Mouse (Mus musculus): ENCODE results near the gene Retreg3. TPM values are rescaled to one million over a fixed set of nuclear protein-coding genes. Genes with fewer than 3 reads are reported as not detected.

The Retreg3 gene
- total and polyA plus RNA-seq, 2 experiments from 2014 or later, result 24.7 to 56.8 TPM

- Histone ChIP-seq H3K9me3 (ENCODE audit: low read length) (no peaks in the 10 kb centered on the region), H3K27ac (no peak overlapping the region), H3K36me3 (ENCODE audit: insufficient read depth, low read length) (no peaks in the 10 kb centered on the region), H3K4me1 (ENCODE audit: insufficient read depth, low read length) (0 out of 2 replicates have a peak, but pooled peaks cover 6% of the 10 kb centered on the region), H3K27me3 (ENCODE audit: insufficient read depth, low read length) (no peaks in the 10 kb centered on the region), H3K4me3 (ENCODE audit: low read length) (peak overlapping the region; percentile 81), H3K4me2 (ENCODE audit: low read depth, low read length) (peak overlapping the region; percentile 98), H3K9ac (replicated peaks; ENCODE audit: low read length) (peak overlapping the region; percentile 86)
- DNase-seq (ENCODE audit: low spot score), result no peak
- no peak for ATAC-seq
- 60% methylated on average over 6 of the region's 6 CpGs for WGBS
- no peak for TF ChIP-seq CTCF (IDR thresholded peaks at IDR 0.05; ENCODE audit: low read depth)
Measured at GRCm38 (mm10) chr11:101070987-101071386, 48.7 kb downstream of the Retreg3 start.

GRCm38 (mm10) chr11:101070189-101070527 lies 49.5 kb downstream of the Retreg3 start:
- Histone ChIP-seq H3K36me3 (ENCODE audit: insufficient read depth, low read length) (no peaks in the 10 kb centered on the region), H3K4me3 (ENCODE audit: low read length) (peak overlapping the region; percentile 81), H3K4me1 (ENCODE audit: insufficient read depth, low read length) (0 out of 2 replicates have a peak, but pooled peaks cover 6% of the 10 kb centered on the region), H3K27ac (peak overlapping the region; percentile 83), H3K4me2 (ENCODE audit: low read depth, low read length) (peak overlapping the region; percentile 98), H3K27me3 (ENCODE audit: insufficient read depth, low read length) (no peaks in the 10 kb centered on the region), H3K9ac (replicated peaks; ENCODE audit: low read length) (peak overlapping the region; percentile 86), H3K9me3 (ENCODE audit: low read length) (no peaks in the 10 kb centered on the region)
- DNase-seq (ENCODE audit: low spot score) (no peak), ATAC-seq (peak; percentile 64)
- WGBS, result under 1% methylated on average over 36 of the region's 36 CpGs
- no peak for TF ChIP-seq CTCF (IDR thresholded peaks at IDR 0.05; ENCODE audit: low read depth)

- ATAC-seq (peak; percentile 89), DNase-seq (ENCODE audit: low spot score) (peak; percentile 96)
- Histone ChIP-seq H3K36me3 (ENCODE audit: insufficient read depth, low read length) (no peaks in the 10 kb centered on the region), H3K27ac (peak within 1 kb of the TSS; percentile 83), H3K9ac (replicated peaks; ENCODE audit: low read length) (peak within 1 kb of the TSS; percentile 86), H3K4me2 (ENCODE audit: low read depth, low read length) (peak within 1 kb of the TSS; percentile 98), H3K27me3 (ENCODE audit: insufficient read depth, low read length) (no peaks in the 10 kb centered on the region), H3K9me3 (ENCODE audit: low read length) (no peaks in the 10 kb centered on the region), H3K4me1 (ENCODE audit: insufficient read depth, low read length) (0 out of 2 replicates have a peak, but pooled peaks cover 6% of the 10 kb centered on the region), H3K4me3 (ENCODE audit: low read length) (peak within 1 kb of the TSS; percentile 81)
- WGBS, result 4% methylated on average over 35 of the region's 35 CpGs
- no peak for TF ChIP-seq CTCF (IDR thresholded peaks at IDR 0.05; ENCODE audit: low read depth)
Measured at GRCm38 (mm10) chr11:101069391-101070188, 50.1 kb downstream of the Retreg3 start, which contains the start of gene Naglu. Naglu (plus strand) TSS chr11:101070012.

GRCm38 (mm10) chr11:101066549-101067412 lies 52.9 kb downstream of the Retreg3 start:
- peak overlapping the region; percentile 29; the same call in 1 of the 2 replicates for H3K27ac ChIP-seq
- ATAC-seq, result peak; percentile 22; the same call in 1 of the 2 replicates
- peak overlapping the region; percentile 24 for H3K4me3 ChIP-seq (ENCODE audit: low read length)

GRCm38 (mm10) chr11:101065002-101065401 lies 54.7 kb downstream of the Retreg3 start:
- no peaks in the 10 kb centered on the region for H3K4me1 ChIP-seq (ENCODE audit: insufficient read depth, low read length)
- no peaks in the 10 kb centered on the region for H3K27me3 ChIP-seq (ENCODE audit: insufficient read depth, low read length)
- no peak overlapping the region for H3K4me2 ChIP-seq (ENCODE audit: low read depth, low read length)
- H3K9me3 ChIP-seq (ENCODE audit: low read length), result no peaks in the 10 kb centered on the region
- peaks cover 19% of the 10 kb centered on the region for H3K36me3 ChIP-seq (ENCODE audit: insufficient read depth, low read length)
- H3K27ac ChIP-seq, result no peak overlapping the region
- 92% methylated on average over 9 of the region's 9 CpGs for WGBS
- DNase-seq (ENCODE audit: low spot score) (no peak), ATAC-seq (no peak)
- no peak overlapping the region for H3K9ac ChIP-seq (replicated peaks; ENCODE audit: low read length)
- H3K4me3 ChIP-seq (ENCODE audit: low read length), result no peak overlapping the region
- no peak for TF ChIP-seq CTCF (IDR thresholded peaks at IDR 0.05; ENCODE audit: low read depth)

More at GRCm38 (mm10) chr11:101066549-101067412, 52.9 kb downstream of the Retreg3 start:
- DNase-seq (ENCODE audit: low spot score), result peak; percentile 90
- WGBS, result 21% methylated on average over 18 of the region's 18 CpGs
- Histone ChIP-seq H3K4me1 (ENCODE audit: insufficient read depth, low read length) (0 out of 2 replicates have a peak, but pooled peaks cover 6% of the 10 kb centered on the region), H3K36me3 (ENCODE audit: insufficient read depth, low read length) (peaks cover 10% of the 10 kb centered on the region; the same call in 1 of the 2 replicates), H3K4me2 (ENCODE audit: low read depth, low read length) (peak overlapping the region; percentile 51), H3K27me3 (ENCODE audit: insufficient read depth, low read length) (no peaks in the 10 kb centered on the region), H3K9ac (replicated peaks; ENCODE audit: low read length) (no peak overlapping the region; the same call in 1 of the 2 replicates), H3K9me3 (ENCODE audit: low read length) (no peaks in the 10 kb centered on the region)
- TF ChIP-seq CTCF (IDR thresholded peaks at IDR 0.05; ENCODE audit: low read depth), result peak; percentile 100

GRCm38 (mm10) chr11:101064462-101064861 lies 55.2 kb downstream of the Retreg3 start:
- no peak for ATAC-seq
- no peak for TF ChIP-seq CTCF (IDR thresholded peaks at IDR 0.05; ENCODE audit: low read depth)
- 79% methylated on average over 4 of the region's 4 CpGs for WGBS

More at GRCm38 (mm10) chr11:101064462-101064861, 55.2 kb downstream of the Retreg3 start:
- no peaks in the 10 kb centered on the region for H3K4me1 ChIP-seq (ENCODE audit: insufficient read depth, low read length)
- no peak overlapping the region for H3K4me3 ChIP-seq (ENCODE audit: low read length)
- no peak overlapping the region for H3K4me2 ChIP-seq (ENCODE audit: low read depth, low read length)
- no peaks in the 10 kb centered on the region for H3K9me3 ChIP-seq (ENCODE audit: low read length)
- no peaks in the 10 kb centered on the region for H3K27me3 ChIP-seq (ENCODE audit: insufficient read depth, low read length)
- DNase-seq (ENCODE audit: low spot score), result no peak
- H3K27ac ChIP-seq, result peak overlapping the region; percentile 70; the same call in 1 of the 2 replicates
- H3K36me3 ChIP-seq (ENCODE audit: insufficient read depth, low read length), result peaks cover 19% of the 10 kb centered on the region
- H3K9ac ChIP-seq (replicated peaks; ENCODE audit: low read length), result no peak overlapping the region

All from hindbrain, postnatal 0 days (tissue).